Comparison of ENCODE assay signal across 12 mouse cellular contexts in the genomic region with DNA sequence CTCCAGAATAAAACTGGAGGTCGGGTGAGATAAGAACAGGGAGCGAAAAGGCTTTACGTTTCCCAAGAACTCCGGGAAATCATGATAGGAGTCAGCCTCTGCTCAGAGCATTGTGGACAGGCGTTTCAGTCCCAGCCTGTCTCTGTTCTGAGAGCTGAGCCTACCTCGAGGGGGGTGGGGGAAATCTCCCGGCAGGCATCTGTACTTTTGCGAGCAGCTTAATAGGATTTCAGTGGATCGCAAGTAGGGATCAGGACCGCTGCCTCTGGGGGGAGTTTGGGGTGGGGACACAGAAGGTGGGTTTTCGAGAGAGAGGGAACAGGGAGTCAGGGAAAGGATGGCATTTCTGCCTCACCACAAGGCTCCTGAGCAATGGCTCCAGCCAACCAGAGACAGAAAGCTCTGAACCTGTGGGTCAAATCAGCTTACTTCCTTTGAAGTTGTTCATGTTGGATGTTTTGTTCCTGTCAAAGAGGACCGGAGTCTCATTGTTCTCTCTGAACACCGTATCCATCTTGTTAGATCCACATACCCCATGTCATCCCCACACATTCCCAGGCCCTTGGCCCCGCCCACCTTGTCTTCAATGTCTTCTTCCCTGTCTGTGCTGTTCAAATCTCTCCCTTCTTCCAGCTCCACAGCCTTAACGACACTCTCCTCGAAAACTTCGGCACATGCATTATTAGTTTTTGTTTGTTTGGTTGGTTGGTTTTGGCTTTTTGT.
DNase-seq lines count a peak whose midpoint lies in the region; ATAC-seq and TF ChIP-seq lines count a peak whose summit lies in the region.
"Had no signal": no experiment of that assay in that cellular context is flagged by ENCODE, and none has a peak within 500 bp of the region (broad histone marks: within the 10 kb centered on the region; RNA-seq: fewer than 3 reads in every experiment).

No protein-coding gene starts in this region.

- ATAC-seq in heart, embryonic 14.5 days (ENCODE audit: insufficient number of reproducible peaks, insufficient read depth, low FRiP score, low read depth), result no peak
- ATAC-seq in embryonic facial prominence, embryonic 11.5 days (replicated peaks; ENCODE audit: insufficient number of reproducible peaks, low FRiP score, low TSS enrichment, low read depth), result no peak
- no peak for ATAC-seq in limb, embryonic 13.5 days (ENCODE audit: low FRiP score, low read depth)
- ATAC-seq in neural tube, embryonic 15.5 days (ENCODE audit: low FRiP score), result no peak
- ATAC-seq in liver, postnatal 0 days, result no peak

- H3K36me3 ChIP-seq in heart, embryonic 14.5 days (ENCODE audit: control insufficient read depth, insufficient read depth, low read length), result no peaks in the 10 kb centered on the region
- H3K36me3 ChIP-seq in embryonic facial prominence, embryonic 11.5 days (replicated peaks; ENCODE audit: control insufficient read depth, insufficient read depth, low read depth, low read length), result no peaks in the 10 kb centered on the region
- H3K36me3 ChIP-seq in limb, embryonic 13.5 days, result no peaks in the 10 kb centered on the region
- no peaks in the 10 kb centered on the region for H3K36me3 ChIP-seq in neural tube, embryonic 15.5 days
- no peaks in the 10 kb centered on the region for H3K36me3 ChIP-seq in liver, postnatal 0 days (replicated peaks; ENCODE audit: insufficient read depth, low read length)

- peaks cover 22% of the 10 kb centered on the region for H3K27me3 ChIP-seq in heart, embryonic 14.5 days (ENCODE audit: control insufficient read depth, insufficient read depth, low read length)
- peaks cover 2% of the 10 kb centered on the region; the same call in 1 of the 2 replicates for H3K27me3 ChIP-seq in embryonic facial prominence, embryonic 11.5 days (ENCODE audit: control insufficient read depth, insufficient read depth, low read length)
- peaks cover 21% of the 10 kb centered on the region for H3K27me3 ChIP-seq in limb, embryonic 13.5 days
- H3K27me3 ChIP-seq in neural tube, embryonic 15.5 days (replicated peaks), result no peaks in the 10 kb centered on the region; the same call in 1 of the 2 replicates
- no peaks in the 10 kb centered on the region for H3K27me3 ChIP-seq in liver, postnatal 0 days (ENCODE audit: insufficient read depth, low read length)

- no peak overlapping the region for H3K4me3 ChIP-seq in heart, embryonic 14.5 days (ENCODE audit: control insufficient read depth in 1 of 2, insufficient read depth in 1 of 2, low read depth in 1 of 2, low read length in 2 of 2)
- no peak overlapping the region for H3K4me3 ChIP-seq in embryonic facial prominence, embryonic 11.5 days (ENCODE audit: low read depth, low read length)
- no peak overlapping the region for H3K4me3 ChIP-seq in limb, embryonic 13.5 days
- H3K4me3 ChIP-seq in neural tube, embryonic 15.5 days (replicated peaks), result no peak overlapping the region
- no peak overlapping the region for H3K4me3 ChIP-seq in liver, postnatal 0 days (ENCODE audit: low read depth, low read length)

- TF ChIP-seq CTCF in liver, postnatal 0 days (IDR thresholded peaks at IDR 0.05; ENCODE audit: low read depth), result no peak

- no peak overlapping the region for H3K27ac ChIP-seq in heart, embryonic 14.5 days (replicated peaks in 1 of 2; ENCODE audit: control insufficient read depth in 1 of 2, insufficient read depth in 1 of 2, low read depth in 2 of 2, low read length in 2 of 2)
- no peak overlapping the region for H3K27ac ChIP-seq in embryonic facial prominence, embryonic 11.5 days (replicated peaks; ENCODE audit: low read depth, low read length)
- H3K27ac ChIP-seq in limb, embryonic 13.5 days, result no peak overlapping the region
- peak overlapping the region; percentile 37 for H3K27ac ChIP-seq in neural tube, embryonic 15.5 days (replicated peaks)
- H3K27ac ChIP-seq in liver, postnatal 0 days (ENCODE audit: low read depth), result no peak overlapping the region

- WGBS in heart, embryonic 14.5 days, result 18% methylated on average over 17 of the region's 17 CpGs
- 23% methylated on average over 17 of the region's 17 CpGs for WGBS in embryonic facial prominence, embryonic 11.5 days
- 27% methylated on average over 17 of the region's 17 CpGs for WGBS in limb, embryonic 13.5 days
- WGBS in neural tube, embryonic 15.5 days, result 27% methylated on average over 17 of the region's 17 CpGs
- 30% methylated on average over 17 of the region's 17 CpGs for WGBS in liver, postnatal 0 days (ENCODE audit: insufficient replicate concordance)

- H3K4me1 ChIP-seq in heart, embryonic 14.5 days (ENCODE audit: control insufficient read depth in 2 of 2, insufficient read depth in 2 of 2, low read length in 2 of 2), result peaks cover 6 to 7% of the 10 kb centered on the region in 2 experiments; a peak in 2 of 4 replicates
- H3K4me1 ChIP-seq in embryonic facial prominence, embryonic 11.5 days (ENCODE audit: control insufficient read depth, insufficient read depth, low read length), result no peaks in the 10 kb centered on the region
- no peaks in the 10 kb centered on the region for H3K4me1 ChIP-seq in limb, embryonic 13.5 days
- peaks cover 8% of the 10 kb centered on the region for H3K4me1 ChIP-seq in neural tube, embryonic 15.5 days
- H3K4me1 ChIP-seq in liver, postnatal 0 days (ENCODE audit: insufficient read depth), result no peaks in the 10 kb centered on the region

- no peak for DNase-seq in heart, adult 18-20 months
- peak; percentile 1 for DNase-seq in embryonic facial prominence, embryonic 11.5 days (ENCODE audit: low spot score)
- DNase-seq in urinary bladder, postnatal 4 days (ENCODE audit: low spot score in 2 of 2), result no peak
- DNase-seq in adrenal gland, postnatal 36 days, result no peak
- DNase-seq in liver, postnatal 0 days, result no peak
- DNase-seq: cerebellum, adult 2 months; kidney, postnatal 10 days; right cerebral cortex, postnatal 25 days; thymus, postnatal 36 days had no signal

- TF ChIP-seq EP300 in liver, postnatal 0 days (IDR thresholded peaks at IDR 0.05; ENCODE audit: low read depth), result no peak

- H3K9me3 ChIP-seq in heart, embryonic 14.5 days (ENCODE audit: control insufficient read depth, low read length), result no peaks in the 10 kb centered on the region
- no peaks in the 10 kb centered on the region for H3K9me3 ChIP-seq in embryonic facial prominence, embryonic 11.5 days (replicated peaks; ENCODE audit: control insufficient read depth, low read length)
- H3K9me3 ChIP-seq in limb, embryonic 13.5 days, result no peaks in the 10 kb centered on the region
- H3K9me3 ChIP-seq in neural tube, embryonic 15.5 days (replicated peaks), result no peaks in the 10 kb centered on the region
- H3K9me3 ChIP-seq in liver, postnatal 0 days (ENCODE audit: low read length), result no peaks in the 10 kb centered on the region

- peak overlapping the region; percentile 31; the same call in 1 of the 2 replicates for H3K4me2 ChIP-seq in heart, embryonic 14.5 days (ENCODE audit: low read length)
- no peak overlapping the region for H3K4me2 ChIP-seq in embryonic facial prominence, embryonic 11.5 days (ENCODE audit: low read depth, low read length)
- H3K4me2 ChIP-seq in limb, embryonic 13.5 days (replicated peaks), result peak overlapping the region; percentile 32
- H3K4me2 ChIP-seq in neural tube, embryonic 15.5 days, result no peak overlapping the region
- no peak overlapping the region for H3K4me2 ChIP-seq in liver, postnatal 0 days (ENCODE audit: low read depth, low read length)

- H3K9ac ChIP-seq in heart, embryonic 14.5 days (ENCODE audit: low read length), result no peak overlapping the region
- no peak overlapping the region for H3K9ac ChIP-seq in embryonic facial prominence, embryonic 11.5 days (replicated peaks; ENCODE audit: low read length)
- no peak overlapping the region for H3K9ac ChIP-seq in limb, embryonic 13.5 days
- no peak overlapping the region for H3K9ac ChIP-seq in neural tube, embryonic 15.5 days (replicated peaks)
- H3K9ac ChIP-seq in liver, postnatal 0 days (replicated peaks), result no peak overlapping the region

Comparison
In these comparisons a context has a peak if more than half of its experiments do, and no peak if none do; other contexts are left out.
1. H3K4me2 ChIP-seq: peak in heart, embryonic 14.5 days (single experiment) and limb, embryonic 13.5 days (single experiment); none in embryonic facial prominence, embryonic 11.5 days (single experiment), neural tube, embryonic 15.5 days (single experiment) and liver, postnatal 0 days (single experiment).